Mouse (Mus musculus) MN1 (cell line): Measurements from ENCODE around the gene Pipox.
A peak's percentile ranks its signal among the peaks of the same experiment; 100 is the strongest.

ENCODE experiments used
- DNase-seq: peaks from one replicate; pipeline ENCODE4 v3.0.0-alpha.2; 2016; ENCODE audit warnings: low spot score

The Pipox gene

DNA sequence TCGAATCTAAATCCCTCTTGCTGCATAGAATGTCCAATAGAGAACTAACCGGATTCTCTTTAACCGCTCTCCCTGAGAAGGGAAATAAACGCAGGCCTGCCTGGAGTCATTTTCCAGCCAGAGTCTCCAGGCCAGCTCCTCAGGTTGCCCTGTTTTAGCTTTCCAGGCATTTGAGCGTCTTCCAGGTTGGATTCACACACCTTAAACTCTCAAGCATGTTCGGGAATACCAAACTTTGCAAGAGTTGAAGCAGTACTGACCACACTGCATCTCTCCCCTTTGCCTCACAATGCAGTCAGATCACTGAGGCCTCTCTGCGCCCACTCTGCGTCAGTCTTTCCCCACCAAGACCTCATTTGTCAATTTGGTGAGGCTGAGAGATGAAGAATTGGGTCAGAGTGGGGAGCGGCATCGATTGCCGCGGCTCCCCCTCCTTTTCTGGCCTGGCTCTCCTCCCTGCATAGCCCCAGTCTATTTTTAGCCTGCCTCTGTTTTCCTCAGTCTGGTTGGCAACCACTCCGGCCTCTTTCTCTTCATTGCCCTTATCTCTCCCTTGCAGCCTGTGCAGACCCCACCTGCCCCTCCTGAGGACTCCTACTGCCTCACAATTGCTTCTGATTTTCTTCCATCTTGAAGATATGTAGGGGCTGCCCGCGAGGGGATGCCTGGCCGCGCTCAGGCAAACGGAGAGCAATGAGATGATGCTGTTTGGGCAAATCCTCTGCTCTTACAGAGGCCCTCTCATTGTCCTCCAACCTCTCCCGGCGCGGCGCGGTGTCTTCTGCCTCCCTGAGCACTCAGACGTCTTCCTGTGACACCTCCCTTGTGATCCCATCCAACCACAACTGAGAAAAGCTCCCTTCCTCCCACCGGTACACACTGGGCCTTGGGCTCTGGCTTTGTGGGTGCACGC lies 17.8 kb downstream of the Pipox start:
- DNase-seq: no peak

- DNase-seq: no peak
Measured at GRCm38 (mm10) chr11:77875269-77875668, 18.6 kb downstream of the Pipox start.

DNA sequence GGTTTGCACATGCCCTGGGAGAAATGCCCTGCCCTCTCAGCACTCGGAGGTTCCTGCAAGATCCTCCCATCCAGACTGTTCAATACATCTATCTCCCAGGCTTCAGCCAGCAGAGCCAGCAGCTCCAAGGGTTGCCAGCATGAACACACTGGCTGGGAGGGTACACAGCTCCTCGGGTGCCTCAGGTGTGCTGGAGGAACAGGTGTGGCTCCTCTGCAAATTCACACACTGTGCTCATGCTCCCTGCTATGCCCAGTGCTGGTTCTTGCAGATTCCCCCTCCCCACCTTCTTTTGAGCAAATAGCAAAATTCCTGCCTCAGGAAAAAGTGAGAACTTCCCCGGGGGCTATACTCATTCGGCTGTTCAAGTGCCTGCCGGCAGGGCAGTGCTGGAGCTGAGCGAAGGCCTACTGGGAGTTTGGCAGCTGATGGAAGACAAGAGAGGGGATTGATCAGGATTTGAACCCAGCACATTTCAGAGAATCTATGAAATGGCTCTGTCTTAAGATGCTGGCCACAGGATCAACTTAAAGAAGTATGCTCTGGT lies 19.1 kb downstream of the Pipox start:
- no peak for DNase-seq

GRCm38 (mm10) chr11:77873116-77873515 lies 20.8 kb downstream of the Pipox start:
- DNase-seq: no peak

DNA sequence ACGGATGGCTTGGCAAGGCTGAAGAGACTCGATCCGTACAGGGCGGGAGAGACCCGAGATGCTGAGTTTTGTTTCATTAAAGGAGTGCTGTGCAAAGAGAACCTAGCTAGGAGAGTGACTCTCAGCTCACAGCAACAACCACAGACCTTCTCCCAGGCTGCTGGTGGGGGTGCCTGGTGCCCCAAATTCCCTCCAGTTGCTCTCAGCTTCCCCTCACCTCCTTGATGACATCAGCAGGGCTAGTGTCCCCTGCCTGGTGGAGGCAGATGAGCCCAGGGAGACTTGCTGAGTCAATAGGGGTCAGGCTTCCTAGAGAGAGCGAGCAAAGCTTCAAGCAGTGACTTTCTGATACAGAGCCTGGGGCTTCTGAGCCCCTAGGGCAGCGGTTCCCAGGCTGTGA lies 21.2 kb downstream of the Pipox start:
- DNase-seq: no peak

- peak; percentile 43 for DNase-seq
Measured at GRCm38 (mm10) chr11:77872236-77872635, 21.7 kb downstream of the Pipox start.

GRCm38 (mm10) chr11:77871436-77871835 lies 22.5 kb downstream of the Pipox start:
- no peak for DNase-seq

DNA sequence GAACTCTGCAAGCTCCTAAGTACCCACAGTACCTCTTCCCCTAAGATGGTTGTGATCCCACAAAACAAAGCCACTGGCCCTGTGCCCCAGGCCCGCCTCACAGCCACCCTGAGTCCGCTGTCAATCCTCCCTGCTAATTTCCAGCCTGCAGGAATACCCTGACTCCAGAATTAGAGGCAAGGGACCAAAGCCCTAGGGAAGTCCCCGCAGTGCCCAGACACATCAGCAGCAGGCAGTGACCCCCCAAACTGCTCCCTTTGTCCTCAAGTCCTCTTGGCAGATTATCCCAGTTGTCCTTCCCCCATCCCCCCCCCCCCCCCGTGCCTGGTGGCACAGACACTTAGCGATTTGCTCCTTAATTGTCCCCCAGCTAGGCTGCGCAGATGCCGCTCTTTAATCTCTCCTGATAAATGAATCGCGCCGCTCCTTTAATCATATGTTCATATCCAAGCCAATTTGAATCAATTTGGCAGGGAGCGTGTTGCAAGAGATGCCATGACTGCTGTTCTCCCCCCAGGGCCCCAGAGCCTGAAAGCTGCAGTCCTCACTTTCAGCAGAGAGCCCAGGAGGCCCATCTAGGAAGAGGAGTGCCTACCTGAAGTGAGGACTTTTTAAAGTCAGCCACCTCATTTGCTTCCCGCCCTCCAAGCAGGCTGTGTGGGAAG lies 26.3 kb downstream of the Pipox start:
- DNase-seq: peak; percentile 28

GRCm38 (mm10) chr11:77864771-77865170 lies 29.1 kb downstream of the Pipox start:
- DNase-seq: no peak

GRCm38 (mm10) chr11:77862887-77863286 lies 31.0 kb downstream of the Pipox start:
- no peak for DNase-seq

GRCm38 (mm10) chr11:77860947-77861346 lies 32.9 kb downstream of the Pipox start:
- DNase-seq: no peak

GRCm38 (mm10) chr11:77858589-77858988 lies 35.3 kb downstream of the Pipox start:
- DNase-seq: no peak

DNA sequence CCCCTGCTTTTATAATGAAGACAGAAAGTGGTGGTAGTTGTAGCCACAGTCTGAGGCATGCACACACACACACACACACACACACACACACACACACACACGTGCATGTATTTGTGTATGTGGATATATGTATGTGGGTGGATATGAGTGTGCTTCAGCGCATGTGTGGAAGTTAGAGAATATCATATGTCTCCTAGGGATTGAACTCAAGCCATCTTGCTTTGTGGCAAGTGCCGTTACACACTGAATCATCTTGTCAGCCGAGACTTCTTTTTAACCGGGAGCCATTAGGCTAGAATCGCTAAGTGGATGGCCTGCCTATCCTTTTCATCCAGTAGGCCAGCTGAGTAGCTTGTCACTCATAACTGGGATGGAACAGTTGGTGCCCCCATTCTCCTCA lies 36.8 kb downstream of the Pipox start:
- DNase-seq: no peak

- DNase-seq: no peak
Measured at GRCm38 (mm10) chr11:77855396-77855795, 38.5 kb downstream of the Pipox start.

DNA sequence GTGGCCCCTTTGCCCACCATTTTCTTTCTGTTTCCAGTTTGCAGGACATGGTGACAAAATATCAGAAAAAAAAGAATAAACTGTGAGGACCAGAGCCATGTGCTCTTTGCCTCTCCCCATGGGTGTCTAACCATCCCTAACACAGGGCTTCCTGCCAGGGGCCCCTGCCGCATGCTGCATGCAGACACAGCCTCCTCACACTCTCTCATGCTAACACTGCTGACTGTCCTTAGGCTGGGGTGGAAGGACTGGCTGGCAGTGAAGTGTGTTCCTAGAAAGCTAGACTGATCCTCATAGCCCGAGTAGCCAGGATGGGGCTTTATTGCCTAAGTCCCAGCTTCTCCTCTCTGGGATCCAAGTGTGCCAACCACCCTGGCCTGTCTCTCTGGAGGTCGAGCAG lies 39.3 kb downstream of the Pipox start:
- no peak for DNase-seq

DNA sequence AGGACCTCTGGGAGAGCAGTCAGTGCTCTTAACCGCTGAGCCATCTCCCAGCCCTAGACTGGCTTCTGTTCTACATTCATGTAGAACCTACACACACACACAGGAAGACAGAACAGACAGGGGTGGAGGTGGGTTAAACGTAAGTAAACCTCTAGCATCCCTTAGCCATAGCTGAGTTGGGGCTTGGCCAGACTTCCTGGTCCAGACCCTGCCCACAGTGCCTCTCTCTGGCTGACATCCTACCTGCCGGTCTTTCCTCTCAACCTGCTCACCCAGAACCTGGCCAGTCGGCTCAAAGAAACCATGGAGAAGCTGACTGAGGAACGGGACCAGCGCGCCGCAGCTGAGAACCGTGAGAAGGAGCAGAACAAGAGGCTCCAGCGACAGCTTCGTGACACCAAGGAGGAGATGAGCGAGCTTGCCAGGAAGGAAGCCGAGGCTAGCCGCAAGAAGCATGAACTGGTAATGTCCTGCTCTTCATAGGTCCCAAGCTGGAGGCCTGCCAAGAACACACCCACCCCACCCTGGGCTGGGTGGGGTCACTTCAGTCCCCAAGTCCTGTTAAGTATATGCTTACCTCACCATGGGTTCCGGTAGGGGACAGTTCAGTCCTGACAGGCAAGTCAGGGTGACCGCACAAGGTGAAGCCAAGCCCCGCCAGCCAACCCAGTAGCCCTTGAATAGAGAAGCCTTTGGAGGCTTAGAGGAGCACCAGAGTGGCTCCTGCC lies 40.8 kb downstream of the Pipox start:
- DNase-seq: no peak

DNA sequence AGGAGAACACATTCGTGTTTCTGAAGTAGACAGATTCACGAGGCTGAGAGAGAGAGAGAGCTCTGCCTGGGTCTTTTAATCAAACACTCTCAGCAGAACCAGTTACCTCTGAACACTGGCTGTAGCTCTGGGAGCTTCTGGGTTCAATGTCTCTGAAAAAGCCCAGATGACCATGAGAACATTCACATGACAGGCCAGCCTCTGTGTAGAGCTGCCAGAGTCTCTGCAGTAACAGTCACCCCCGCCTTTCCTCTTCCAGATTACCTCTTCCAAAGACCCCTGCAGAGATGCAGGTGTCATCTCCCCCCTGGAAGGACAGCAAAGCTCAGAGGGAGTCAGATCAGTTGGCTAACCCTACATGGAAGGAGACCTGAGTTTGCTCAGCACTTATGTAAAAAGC lies 41.7 kb downstream of the Pipox start:
- no peak for DNase-seq

DNA sequence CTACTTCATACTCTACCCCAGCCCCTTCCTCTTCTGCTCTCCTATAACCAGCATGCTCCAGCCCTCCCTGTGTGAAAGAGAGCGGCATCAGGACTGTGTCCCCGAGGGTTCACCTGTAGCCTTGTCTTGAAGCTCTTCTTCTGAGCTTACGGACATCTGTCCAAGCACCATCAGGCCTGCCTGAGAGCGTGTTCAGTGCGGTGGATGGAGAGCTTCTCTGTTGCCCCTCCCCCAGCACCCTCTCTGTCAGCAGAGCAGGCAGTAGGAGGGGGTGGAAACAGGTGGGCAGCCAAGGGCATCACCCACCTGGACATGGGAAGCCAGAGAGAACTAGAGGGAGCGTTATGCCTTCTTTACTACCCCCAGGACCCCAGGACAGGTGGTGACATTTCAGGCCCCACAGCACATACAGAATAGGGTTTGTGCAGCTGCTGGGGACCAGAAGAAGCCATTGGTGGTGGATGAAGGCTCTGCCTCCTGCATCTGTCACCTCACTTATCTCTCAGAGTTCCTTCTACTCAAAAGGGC lies 42.3 kb downstream of the Pipox start:
- no peak for DNase-seq

- DNase-seq: peak; percentile 24
Measured at GRCm38 (mm10) chr11:77850401-77851244, 43.3 kb downstream of the Pipox start.

GRCm38 (mm10) chr11:77849151-77849550 lies 44.7 kb downstream of the Pipox start:
- DNase-seq: no peak

- DNase-seq: peak; percentile 53
Measured at GRCm38 (mm10) chr11:77848131-77848530, 45.8 kb downstream of the Pipox start.
